Mouse (Mus musculus) heart, adult 2 months (tissue): ENCODE measurements around the gene Dqx1. TPM values are rescaled to one million over a fixed set of nuclear protein-coding genes. Genes with fewer than 3 reads are reported as not detected.
A peak's percentile ranks its signal among the peaks of the same experiment; 100 is the strongest.

Experiments used
- DNase-seq, 2 experiments: peaks; one replicate each; pipeline ENCODE4 v3.0.0; 2021
- H3K27ac ChIP-seq: fragments of 200-600 bp; 2 replicates; pipeline ENCODE4 v1.8.1; 2022
- H3K27me3 ChIP-seq: fragments of 200-500 bp; 2 replicates; pipeline ENCODE4 v1.6.1; 2012; ENCODE audit warnings: mild to moderate bottlenecking, low read length, inconsistent platforms, mixed read lengths; ENCODE audit not compliant: control insufficient read depth, insufficient read depth
- H3K36me3 ChIP-seq: fragments of 200-500 bp; 2 replicates; pipeline ENCODE4 v1.6.1; 2012; ENCODE audit warnings: low read length, inconsistent platforms; ENCODE audit not compliant: control insufficient read depth, insufficient read depth
- H3K4me1 ChIP-seq: fragments of 200-500 bp; 2 replicates; pipeline ENCODE4 v1.6.1; 2011; ENCODE audit warnings: low read length; ENCODE audit not compliant: control insufficient read depth, insufficient read depth
- H3K4me3 ChIP-seq: fragments of 200-600 bp; 2 replicates; pipeline ENCODE4 v1.8.1; 2022
- H3K79me2 ChIP-seq: fragments of 200-500 bp; replicated peaks from 2 replicates; pipeline ENCODE4 v1.6.1; 2012; ENCODE audit warnings: mild to moderate bottlenecking, inconsistent platforms, low read length, moderate library complexity, mixed read lengths; ENCODE audit not compliant: control insufficient read depth, insufficient read depth
- H3K9ac ChIP-seq: fragments of 200-500 bp; 2 replicates; pipeline ENCODE4 v1.6.1; 2012; ENCODE audit warnings: low read depth, mild to moderate bottlenecking, control low read depth, inconsistent platforms, low read length, mixed read lengths
- CTCF ChIP-seq: fragments of 200-600 bp; IDR thresholded peaks from 2 replicates; pipeline ENCODE4 v1.8.1; 2022; ENCODE audit warnings: antibody characterized with exemption, mild to moderate bottlenecking, moderate library complexity
- EP300 ChIP-seq: fragments of 200-500 bp; IDR thresholded peaks from 2 replicates; pipeline ENCODE4 v1.6.1; 2011; ENCODE audit warnings: low read depth, low read length, control low read depth; ENCODE audit not compliant: insufficient read depth
- POLR2A ChIP-seq: fragments of 200-500 bp; IDR thresholded peaks from 2 replicates; pipeline ENCODE4 v1.6.1; 2011; ENCODE audit warnings: mild to moderate bottlenecking, low read depth, low read length, control low read depth; ENCODE audit not compliant: insufficient read depth
- WGBS: fragments of 180-500 bp; shearing (Covaris S2); methylation state at CpG from one replicate; pipeline ENCODE4 v1.1.7; 2018; 5-methylcytosine and 5-hydroxymethylcytosine counted together
- intact Hi-C: fragments of 180-260 bp; cut with DNase I; formaldehyde crosslinking; loops from one replicate; pipeline ENCODE4 v1.15.1; 2025
- polyA plus RNA-seq: library from polyadenylated mRNA; depleted of rRNA; stranded (reverse); fragments of >200 nt; gene quantifications from 2 replicates; pipeline ENCODE4 v1.2.3, GENCODE M21; 2012
- total RNA-seq, 2 experiments: library from RNA; stranded (reverse); gene quantifications; 2 replicates each; pipeline ENCODE4 v1.2.3; 2021

Gene Dqx1
- total and polyA plus RNA-seq, 3 experiments: 0.65 to 1.4 (median 0.80) TPM

DNA sequence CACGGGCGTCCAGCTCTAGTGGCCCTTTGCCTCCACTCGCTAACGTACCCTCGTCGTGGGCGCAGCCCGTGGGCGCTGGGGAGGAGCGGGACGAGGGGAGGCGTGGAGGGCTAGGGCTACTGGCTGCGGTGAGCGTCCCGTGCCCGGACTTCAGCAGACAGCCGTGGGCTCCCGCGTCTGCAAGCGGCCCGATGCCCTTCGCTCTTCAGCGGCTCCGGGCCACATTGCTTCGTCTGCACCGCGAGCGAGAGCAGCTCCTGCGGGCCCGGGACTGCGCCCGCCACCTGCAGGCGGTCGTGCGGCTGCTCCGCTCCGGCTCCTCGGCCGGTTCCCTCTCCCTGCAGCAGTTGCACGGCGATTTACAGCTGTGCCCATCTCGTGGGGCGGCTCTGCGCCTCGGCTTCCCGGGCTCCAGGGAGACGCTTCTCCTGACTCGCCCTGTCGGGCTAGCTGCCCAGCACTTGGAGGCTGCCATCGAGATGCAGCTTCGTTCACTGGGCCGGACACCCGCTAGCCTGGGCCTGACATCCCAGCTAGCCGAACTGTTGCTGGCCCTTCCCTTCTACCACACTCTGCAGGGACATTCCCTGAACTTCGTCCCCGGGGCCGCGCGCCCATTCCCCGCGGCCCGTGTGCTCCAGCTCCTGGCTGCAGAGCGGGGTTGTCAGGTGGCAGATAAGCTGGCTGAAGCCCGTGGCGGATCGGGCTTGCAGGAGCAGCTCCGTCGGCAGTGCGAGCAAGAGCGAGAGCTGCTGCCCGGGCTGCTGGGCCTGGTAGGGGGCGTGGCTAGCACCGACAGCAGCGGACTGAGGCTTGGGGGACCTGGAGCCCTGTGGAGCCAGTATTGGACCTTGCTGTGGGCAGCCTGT is 44.3 kb downstream of the Dqx1 start:
- Histone ChIP-seq H3K79me2 (no peaks in the 10 kb centered on the region), H3K27ac (peak overlapping the region; percentile 89), H3K9ac (peak overlapping the region; percentile 91), H3K27me3 (no peaks in the 10 kb centered on the region), H3K4me1 (peaks cover 4% of the 10 kb centered on the region), H3K4me3 (peak overlapping the region; percentile 72), H3K36me3 (no peaks in the 10 kb centered on the region)
- intact Hi-C loops: loop anchor here (1.0 to 10.0 kb wide), 2 partner anchors 106 to 163 kb away; no protein-coding TSS in a partner anchor
- TF ChIP-seq EP300 (no peak), CTCF (peak; percentile 66)
- WGBS: under 1% methylated on average over 74 of the region's 74 CpGs
- DNase-seq: peak; percentile 79 to 80

- Histone ChIP-seq H3K4me3 (no peak overlapping the region), H3K27ac (no peak overlapping the region), H3K27me3 (no peaks in the 10 kb centered on the region), H3K36me3 (no peaks in the 10 kb centered on the region), H3K79me2 (no peaks in the 10 kb centered on the region), H3K4me1 (peaks cover 4% of the 10 kb centered on the region), H3K9ac (no peak overlapping the region)
- TF ChIP-seq CTCF (no peak), POLR2A (no peak), EP300 (no peak)
- 69% methylated on average over 11 of the region's 11 CpGs for WGBS
- intact Hi-C loops: loop anchor here (10.0 kb wide), 1 partner anchor 162 kb away; no protein-coding TSS in a partner anchor
- DNase-seq: no peak
Measured at GRCm38 (mm10) chr6:83103130-83103650, 45.5 kb downstream of the Dqx1 start.

- no peak for DNase-seq
- intact Hi-C loops: loop anchor here (10.0 kb wide), 1 partner anchor 161 kb away; no protein-coding TSS in a partner anchor
Measured at GRCm38 (mm10) chr6:83104158-83104557, 46.5 kb downstream of the Dqx1 start.

DNA sequence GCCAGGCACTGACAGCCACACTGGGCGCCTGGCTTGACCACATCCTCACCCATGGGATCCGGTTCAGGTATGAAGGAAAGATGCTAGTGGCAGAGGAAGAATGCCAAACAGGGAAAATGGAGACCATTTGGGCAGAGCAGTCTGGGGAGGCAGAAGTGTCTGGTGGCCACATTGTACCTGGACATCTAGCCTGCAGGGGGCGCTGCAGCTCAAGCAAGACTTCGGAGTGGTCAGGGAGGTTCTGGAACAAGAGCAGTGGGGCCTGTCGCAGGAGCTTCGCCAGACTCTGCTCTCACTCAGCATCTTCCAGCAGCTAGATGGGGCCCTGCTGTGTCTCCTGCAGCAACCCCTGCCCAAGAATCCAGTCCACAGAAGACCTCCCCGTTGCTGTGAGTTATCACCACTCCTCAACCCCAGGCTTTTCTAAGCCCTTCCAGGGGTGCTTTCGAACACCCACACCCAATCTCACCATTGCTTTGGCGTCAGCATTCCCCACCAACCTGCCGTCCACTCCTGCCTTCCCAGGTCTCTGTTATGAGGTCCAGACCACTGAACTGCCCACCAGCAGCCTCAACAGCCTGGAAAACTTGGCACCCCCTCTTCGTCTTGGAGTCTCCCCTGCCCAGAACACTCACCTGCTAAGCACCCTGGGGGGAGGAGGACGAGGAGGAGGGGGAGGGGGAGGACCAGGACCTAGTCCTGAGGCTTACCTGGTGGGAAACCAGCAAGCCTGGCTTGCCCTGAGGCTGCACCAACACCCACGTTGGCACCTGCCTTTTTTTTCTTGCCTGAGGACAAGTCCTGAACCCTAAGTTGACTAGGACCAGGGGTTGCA is 50.1 kb downstream of the Dqx1 start:
- Histone ChIP-seq H3K4me3 (peak overlapping the region; percentile 75; the same call in 1 of the 2 replicates), H3K79me2 (no peaks in the 10 kb centered on the region; the same call in 1 of the 2 replicates), H3K27me3 (no peaks in the 10 kb centered on the region), H3K27ac (no peak overlapping the region; the same call in 1 of the 2 replicates), H3K9ac (no peak overlapping the region), H3K36me3 (no peaks in the 10 kb centered on the region), H3K4me1 (peaks cover 3% of the 10 kb centered on the region; the same call in 1 of the 2 replicates)
- WGBS: 44% methylated on average over 13 of the region's 13 CpGs
- DNase-seq: peak; percentile 70 to 80
- TF ChIP-seq CTCF (peak; percentile 83), EP300 (no peak)
- intact Hi-C loops: loop anchor here (2.0 to 10.0 kb wide), 3 partner anchors 51 to 157 kb away; partner anchors contain the start of genes Aup1 and Htra2

More at GRCm38 (mm10) chr6:83104158-83104557, 46.5 kb downstream of the Dqx1 start:
- H3K27me3 ChIP-seq: no peaks in the 10 kb centered on the region
- no peak overlapping the region for H3K27ac ChIP-seq
- H3K36me3 ChIP-seq: no peaks in the 10 kb centered on the region
- no peaks in the 10 kb centered on the region; the same call in 1 of the 2 replicates for H3K79me2 ChIP-seq
- 88% methylated on average over 4 of the region's 4 CpGs for WGBS
- H3K4me3 ChIP-seq: no peak overlapping the region
- no peak overlapping the region for H3K9ac ChIP-seq
- TF ChIP-seq CTCF (no peak), EP300 (no peak), POLR2A (no peak)
- H3K4me1 ChIP-seq: peaks cover 4% of the 10 kb centered on the region

- Histone ChIP-seq H3K9ac (peak within 1 kb of the TSS; percentile 83), H3K36me3 (no peaks in the 10 kb centered on the region), H3K27me3 (no peaks in the 10 kb centered on the region), H3K4me3 (peak within 1 kb of the TSS; percentile 75), H3K4me1 (0 out of 2 replicates have a peak, but pooled peaks cover 1% of the 10 kb centered on the region), H3K27ac (peak within 1 kb of the TSS; percentile 90), H3K79me2 (no peaks in the 10 kb centered on the region; the same call in 1 of the 2 replicates)
- under 1% methylated on average over 76 of the region's 76 CpGs for WGBS
- intact Hi-C loops: loop anchor here (1.0 to 10.0 kb wide), 3 partner anchors 16 to 156 kb away; partner anchors contain the start of genes Aup1, Htra2 and Ino80b
- TF ChIP-seq EP300 (peak; percentile 72; the same call in 1 of the 2 replicates), CTCF (no peak), POLR2A (peak; percentile 88)
- peak; percentile 88 to 90 for DNase-seq
Measured at GRCm38 (mm10) chr6:83108762-83109668, 51.4 kb downstream of the Dqx1 start, which contains the start of gene Mrpl53. Gene Mrpl53, plus strand, starts transcription at chr6:83109040.
